Mouse (Mus musculus) embryonic stem cell, embryonic (primary cell): ENCODE data around the gene Sept11.

Experiments used
- CTCF ChIA-PET, 4 experiments: fragments of 300-600 bp in 2 of 4; fragments of 350-600 bp in 2 of 4; sonication (Branson Sonifier 250); formaldehyde crosslinking; loops; one replicate each; lab custom pipeline; 2022; ENCODE audit warnings: inconsistent platforms in 2 of 4; lab: Charles Lee
- POLR2A ChIA-PET, 4 experiments: fragments of 300-600 bp in 2 of 4; fragments of 350-600 bp in 2 of 4; sonication (Branson Sonifier 250); formaldehyde crosslinking; loops; one replicate each; lab custom pipeline; 2022; ENCODE audit warnings: antibody characterized with exemption in 4 of 4, inconsistent platforms in 1 of 4; lab: Charles Lee

The Sept11 gene

DNA sequence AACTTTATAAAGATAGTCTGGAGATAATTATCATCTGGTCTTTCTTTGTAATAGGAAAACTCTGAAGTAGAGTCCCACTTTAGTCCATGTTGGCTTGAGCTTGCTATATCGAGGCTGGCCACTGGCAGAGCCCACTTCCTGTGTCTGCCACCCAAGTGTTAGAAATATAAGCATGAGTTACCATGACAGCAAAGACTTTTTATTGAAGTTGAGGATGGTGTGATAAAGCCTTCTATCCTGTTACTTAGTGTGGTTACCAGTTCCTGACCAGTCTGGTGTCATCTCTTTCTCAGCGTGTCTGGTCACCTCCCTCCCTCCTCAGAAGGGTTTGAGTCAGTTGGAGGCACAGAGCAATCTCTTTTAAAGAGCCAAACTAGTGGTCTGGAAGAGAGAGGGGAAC lies 16.3 kb downstream of the Sept11 start:
- ChIA-PET CTCF (no interaction called here), POLR2A (interaction anchor here in 2 of 4 experiments (2.0 to 2.9 kb wide), 3 partner anchors 9 to 17 kb away, joined by 5 to 7 read pairs (median 6); partner anchors contain the start of gene Sept11 (in 1 of the 2))

DNA sequence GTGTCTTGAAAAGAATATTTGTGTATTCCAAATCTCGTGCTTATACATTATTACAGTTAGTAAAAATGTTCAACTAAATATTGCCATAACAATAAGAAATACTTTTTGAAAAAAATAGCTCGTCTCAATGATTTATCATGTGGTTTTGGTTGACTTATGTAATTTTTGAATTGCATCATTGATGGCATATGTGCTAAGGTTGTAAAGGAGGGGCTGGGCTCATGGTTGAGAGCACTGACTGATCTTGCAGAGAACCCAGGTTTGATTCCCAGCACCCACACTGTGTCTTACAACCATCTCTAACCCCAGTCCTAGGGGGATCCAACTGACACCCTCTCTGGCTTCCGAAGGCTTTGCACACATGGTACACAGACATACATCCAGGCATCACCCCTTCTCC lies 19.1 kb downstream of the Sept11 start:
- POLR2A ChIA-PET = interaction anchor here in 2 of 4 experiments (0.7 to 2.1 kb wide), 9 partner anchors 10 to 101 kb away, joined by 3 to 8 read pairs (median 5); partner anchors contain the start of gene Sept11 (in 2 of the 2)
- CTCF ChIA-PET = no interaction called here

DNA sequence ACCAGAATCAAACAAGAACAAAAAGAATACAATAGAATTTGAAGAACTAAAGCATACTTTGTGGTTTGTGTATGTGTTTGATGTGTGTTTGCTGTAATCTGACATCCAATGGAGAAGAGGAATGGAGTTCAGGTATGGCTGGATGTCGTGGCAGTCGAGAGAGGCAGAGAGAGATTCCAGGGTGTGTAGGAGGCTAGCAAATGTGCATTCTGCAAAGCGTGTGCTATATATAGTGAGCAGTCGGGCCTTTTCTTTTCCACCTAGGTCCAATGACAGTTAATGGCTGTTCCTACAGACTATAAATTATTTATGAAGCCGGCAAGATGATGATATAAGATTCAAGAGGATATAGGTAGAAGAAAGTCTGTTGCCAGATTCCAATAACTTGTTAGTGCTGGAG lies 20.3 kb downstream of the Sept11 start:
- ChIA-PET CTCF (no interaction called here), POLR2A (interaction anchor here in 1 of 4 experiments (0.8 to 1.9 kb wide), 3 partner anchors 9 to 13 kb away, joined by 3 to 6 read pairs (median 5); no protein-coding TSS in a partner anchor)

DNA sequence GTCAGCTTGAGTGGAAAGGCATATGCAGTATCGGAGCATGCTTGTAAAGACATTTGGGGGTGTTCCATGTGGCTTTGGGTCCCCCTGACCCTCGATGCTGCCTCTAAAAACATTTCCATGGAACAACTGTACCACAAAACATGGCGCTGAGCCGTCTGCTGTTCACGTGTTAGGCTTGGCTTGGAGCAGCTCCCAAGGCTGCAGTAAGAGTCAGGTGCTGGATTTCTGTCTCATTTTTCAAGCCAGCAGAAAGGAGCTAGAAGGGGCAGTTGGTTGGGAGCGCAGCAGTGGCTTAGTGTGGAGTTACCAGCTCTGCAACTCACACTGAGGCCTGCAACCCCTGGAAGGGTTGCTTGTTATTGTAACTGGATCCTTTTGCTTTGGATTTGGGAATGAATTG lies 21.3 kb downstream of the Sept11 start:
- CTCF ChIA-PET = interaction anchor here in 1 of 4 experiments (0.6 kb wide), 1 partner anchor 145 kb away, joined by 23 read pairs; no protein-coding TSS in a partner anchor
- POLR2A ChIA-PET = interaction anchor here in 2 of 4 experiments (0.6 to 1.5 kb wide), 5 partner anchors 9 to 22 kb away, joined by 3 to 8 read pairs (median 5); partner anchors contain the start of gene Sept11 (in 2 of the 2)

DNA sequence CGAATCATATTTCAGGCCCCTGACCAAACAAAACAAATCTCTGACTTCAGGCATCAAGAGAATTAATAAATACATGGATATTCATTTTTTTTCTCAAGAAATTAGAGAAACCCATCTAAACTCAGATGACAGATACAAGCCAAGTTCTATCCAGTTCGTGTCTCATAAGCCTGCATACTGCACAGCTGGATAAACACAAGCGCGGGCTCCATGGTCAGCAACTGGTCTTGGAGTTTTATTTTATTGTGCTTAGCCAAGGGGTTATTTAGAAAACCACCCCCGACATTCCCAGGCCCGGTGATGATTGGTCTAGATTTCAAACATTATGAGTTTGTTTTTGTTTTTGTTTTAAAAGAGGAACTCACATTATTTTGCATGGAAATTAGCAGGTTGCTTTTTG lies 21.8 kb downstream of the Sept11 start:
- POLR2A ChIA-PET = interaction anchor here in 2 of 4 experiments (0.9 to 3.9 kb wide), 5 partner anchors 9 to 22 kb away, joined by 3 to 20 read pairs (median 5); partner anchors contain the start of gene Sept11 (in 2 of the 2)
- CTCF ChIA-PET = interaction anchor here in 1 of 4 experiments (0.6 kb wide), 1 partner anchor 146 kb away, joined by 23 read pairs; no protein-coding TSS in a partner anchor

DNA sequence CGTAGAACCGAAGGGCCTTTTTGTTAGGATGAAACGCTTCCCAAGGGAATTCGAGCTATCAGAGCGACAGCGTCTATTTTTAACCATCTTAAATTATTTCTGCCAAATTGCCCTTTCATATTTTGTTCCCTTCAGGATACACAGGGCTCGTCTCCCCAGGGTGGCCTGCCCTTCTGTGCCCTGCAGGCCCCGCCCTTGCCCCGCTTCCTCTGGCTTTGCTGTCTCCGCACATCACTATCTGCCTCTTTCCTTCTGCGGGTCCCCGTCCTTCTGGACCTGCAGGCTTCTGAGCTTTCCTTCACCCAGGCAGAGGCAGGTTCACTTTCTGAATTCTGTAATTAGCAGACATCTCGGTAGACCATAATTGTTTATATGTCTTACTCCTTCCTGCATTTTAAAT lies 22.6 kb downstream of the Sept11 start:
- POLR2A ChIA-PET = interaction anchor here in 2 of 4 experiments (0.6 to 3.9 kb wide), 9 partner anchors 11 to 82 kb away, joined by 3 to 20 read pairs (median 5); partner anchors contain the start of gene Sept11 (in 2 of the 2)
- CTCF ChIA-PET = no interaction called here

DNA sequence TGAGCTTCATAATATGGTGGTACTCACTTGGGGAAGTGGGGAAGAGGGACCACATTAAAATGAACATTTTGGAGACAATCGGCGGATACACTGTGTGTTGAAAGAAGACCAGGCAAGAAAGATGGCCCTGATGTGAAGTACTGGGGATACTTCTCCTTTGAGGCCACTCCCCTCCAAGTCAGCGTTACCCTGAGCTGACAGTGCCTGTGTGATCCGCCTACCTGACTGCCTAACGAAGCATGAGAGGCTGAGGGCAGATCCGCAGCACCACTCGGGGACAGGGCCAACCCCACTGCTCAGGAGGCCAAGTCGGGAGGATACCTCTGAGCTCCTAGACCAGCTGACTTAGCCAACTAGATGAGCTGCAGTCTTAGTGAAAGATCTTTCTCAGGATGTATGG lies 24.4 kb downstream of the Sept11 start:
- ChIA-PET POLR2A (interaction anchor here in 3 of 4 experiments (0.9 to 3.9 kb wide), 10 partner anchors 9 to 150 kb away, joined by 3 to 20 read pairs (median 4); partner anchors contain the start of gene Sept11 (in 2 of the 3)), CTCF (no interaction called here)

DNA sequence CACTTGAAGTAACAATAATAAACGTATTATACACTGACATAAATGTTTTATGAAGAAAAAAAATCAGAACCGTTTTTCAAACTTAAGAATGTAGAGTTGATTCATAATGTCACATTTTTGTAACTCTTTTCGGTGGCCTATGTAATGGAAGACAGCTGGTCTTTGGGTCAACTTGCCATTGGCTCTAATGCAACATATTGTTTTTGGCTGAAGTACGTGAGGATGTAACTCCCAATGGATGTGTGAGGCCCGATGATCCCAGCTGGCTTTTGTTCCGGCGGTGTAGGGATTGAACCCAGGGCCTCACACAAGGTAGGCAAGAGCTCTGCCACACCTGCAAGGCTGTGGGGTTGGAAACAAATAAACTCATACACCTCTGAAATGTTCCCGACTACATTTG lies 28.4 kb downstream of the Sept11 start:
- CTCF ChIA-PET = no interaction called here
- POLR2A ChIA-PET = interaction anchor here in 2 of 4 experiments (0.8 to 3.3 kb wide), 11 partner anchors 8 to 102 kb away, joined by 3 to 16 read pairs (median 4); partner anchors contain the start of gene Sept11 (in 1 of the 2)

DNA sequence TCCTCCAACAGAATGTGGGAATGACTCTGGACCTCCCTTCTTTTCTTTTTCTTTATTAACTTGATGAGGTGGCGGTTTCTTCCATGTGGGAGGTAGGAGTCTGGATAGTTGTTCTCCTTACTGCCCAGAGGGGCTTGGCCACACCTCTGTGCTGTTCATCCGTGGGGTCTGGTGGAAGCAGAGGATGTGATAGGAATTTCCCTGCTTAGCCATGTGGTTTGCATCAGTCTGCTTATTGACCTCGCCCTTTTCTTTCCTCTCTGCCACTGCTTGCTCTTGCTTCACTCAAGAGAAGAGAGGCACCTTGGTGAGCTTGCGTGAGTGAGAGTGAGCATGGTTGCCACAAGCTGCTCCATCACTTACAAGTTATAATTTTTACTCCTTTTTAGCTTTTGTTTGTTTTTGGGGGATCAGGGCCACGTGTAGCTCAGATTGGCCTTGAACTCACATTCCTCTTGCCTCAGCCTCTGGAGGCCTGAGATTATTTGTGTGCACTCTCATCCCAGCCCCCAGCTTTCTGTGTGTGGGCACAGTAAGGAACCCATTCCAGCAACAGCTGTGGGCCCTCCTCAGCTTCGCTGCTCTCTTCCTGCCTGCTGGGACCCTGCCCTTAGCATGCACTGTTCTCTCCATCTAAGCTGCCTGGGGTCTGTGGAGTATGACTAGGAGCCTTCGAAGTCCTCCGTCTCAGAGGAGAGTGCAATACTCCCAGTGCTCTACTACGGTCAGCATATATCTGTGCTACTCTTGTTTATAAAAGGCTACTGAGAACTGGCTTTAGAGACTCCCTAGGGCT lies 31.0 kb downstream of the Sept11 start:
- ChIA-PET CTCF (no interaction called here), POLR2A (interaction anchor here in 2 of 4 experiments (0.7 to 3.3 kb wide), 7 partner anchors 10 to 327 kb away, joined by 3 to 16 read pairs (median 3); partner anchors contain the start of gene Sept11 (in 1 of the 2))

DNA sequence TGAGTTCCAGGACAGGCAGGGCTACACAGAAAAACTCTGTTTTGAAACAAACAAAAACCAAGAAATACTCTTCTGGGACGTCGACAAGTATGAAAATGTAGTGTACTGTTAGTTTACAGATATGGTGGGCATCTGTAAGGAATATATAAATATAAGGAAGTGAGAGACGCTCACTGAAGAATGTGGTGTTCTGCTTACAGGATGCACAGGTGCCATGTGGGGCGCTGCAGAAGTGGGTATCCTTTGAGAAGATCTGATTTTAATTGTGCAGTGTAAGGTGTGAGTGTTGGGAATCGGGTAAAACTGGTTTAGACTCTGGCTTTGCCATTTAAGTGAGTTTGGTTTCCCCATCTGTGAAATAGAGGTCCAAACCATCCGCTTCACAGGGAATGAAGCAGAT lies 32.1 kb downstream of the Sept11 start:
- ChIA-PET CTCF (no interaction called here), POLR2A (interaction anchor here in 1 of 4 experiments (3.0 kb wide), 1 partner anchor 32 kb away, joined by 27 read pairs; the partner anchor contains the start of gene Sept11)

DNA sequence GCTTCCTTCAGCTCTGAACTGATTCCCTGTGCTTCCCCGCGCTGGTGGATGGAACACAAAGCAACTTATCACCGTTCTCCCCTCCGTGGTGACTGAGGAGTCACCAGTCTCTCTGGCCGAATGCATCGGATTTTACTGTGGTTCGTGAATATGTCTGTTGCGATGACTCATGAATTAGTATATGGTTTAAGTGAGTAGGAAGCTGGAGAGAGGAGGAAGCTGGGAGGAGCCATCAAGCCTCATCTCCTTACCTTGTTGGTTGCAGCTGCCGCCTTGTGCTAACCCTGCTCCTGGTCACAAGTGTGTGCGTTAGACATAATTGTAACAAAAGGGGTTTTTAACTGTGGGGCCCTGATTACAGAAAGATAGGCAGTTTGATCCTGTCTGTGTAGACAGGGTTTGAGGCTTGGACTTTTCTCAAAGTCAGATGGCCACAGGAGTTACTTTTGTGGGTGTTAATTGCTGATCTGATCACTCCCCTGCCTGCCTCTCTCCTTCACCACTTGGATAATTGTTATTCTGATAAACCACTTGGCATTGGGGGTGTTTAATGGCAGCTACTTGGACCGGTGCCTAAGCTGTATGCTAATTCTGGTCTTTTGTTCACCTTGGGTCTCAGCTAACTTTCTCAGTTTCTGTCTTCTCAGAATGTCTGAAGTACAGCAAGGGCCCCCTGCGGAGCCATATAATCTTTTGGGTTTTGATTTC lies 33.1 kb downstream of the Sept11 start:
- POLR2A ChIA-PET = interaction anchor here (0.5 to 3.1 kb wide), 48 partner anchors 8 to 201 kb away, joined by 3 to 39 read pairs (median 5); partner anchors contain the start of genes Sept11 (in 3 of the 4), Ccng2 (in 1 of the 4) and Sowahb (in 1 of the 4)
- CTCF ChIA-PET = interaction anchor here in 3 of 4 experiments (0.6 to 1.3 kb wide), 3 partner anchors 28 to 867 kb away, joined by 3 read pairs; no protein-coding TSS in a partner anchor

DNA sequence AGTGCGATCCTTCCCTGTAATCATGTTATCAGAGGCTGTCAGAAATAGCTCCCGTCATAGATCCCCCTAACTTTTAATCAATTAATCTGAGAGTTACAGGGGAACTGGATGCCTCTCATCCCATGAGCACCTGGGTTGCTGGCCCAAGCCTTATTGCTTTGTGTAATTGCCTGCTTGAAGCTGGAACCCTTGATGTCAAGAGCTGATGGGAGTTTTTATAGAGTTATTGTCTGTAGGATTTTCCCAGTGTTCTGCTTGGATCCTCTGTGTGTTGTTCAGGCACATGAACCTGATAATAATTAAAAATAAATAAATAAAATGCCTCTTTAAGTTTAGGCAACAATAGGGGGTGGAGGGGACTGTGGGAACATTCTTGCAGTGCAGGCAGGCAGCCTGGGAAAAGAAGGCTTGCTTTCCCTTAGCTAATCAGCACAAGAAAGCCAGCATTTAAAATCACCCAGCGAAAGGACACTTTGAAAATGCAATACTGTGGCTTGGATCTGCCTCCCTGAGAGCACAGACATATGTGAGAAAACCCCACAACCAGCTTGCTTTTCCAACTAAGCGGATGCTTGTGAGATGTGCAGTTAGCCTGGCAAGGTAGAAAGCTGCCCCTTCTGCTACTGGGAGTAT lies 33.8 kb downstream of the Sept11 start:
- POLR2A ChIA-PET = interaction anchor here (0.5 to 3.1 kb wide), 54 partner anchors 9 to 202 kb away, joined by 3 to 39 read pairs (median 5); partner anchors contain the start of genes Sept11 (in 3 of the 4), Ccng2 (in 1 of the 4) and Sowahb (in 1 of the 4)
- CTCF ChIA-PET = interaction anchor here in 3 of 4 experiments (0.5 to 1.3 kb wide), 4 partner anchors 27 to 297 kb away, joined by 3 read pairs; no protein-coding TSS in a partner anchor

DNA sequence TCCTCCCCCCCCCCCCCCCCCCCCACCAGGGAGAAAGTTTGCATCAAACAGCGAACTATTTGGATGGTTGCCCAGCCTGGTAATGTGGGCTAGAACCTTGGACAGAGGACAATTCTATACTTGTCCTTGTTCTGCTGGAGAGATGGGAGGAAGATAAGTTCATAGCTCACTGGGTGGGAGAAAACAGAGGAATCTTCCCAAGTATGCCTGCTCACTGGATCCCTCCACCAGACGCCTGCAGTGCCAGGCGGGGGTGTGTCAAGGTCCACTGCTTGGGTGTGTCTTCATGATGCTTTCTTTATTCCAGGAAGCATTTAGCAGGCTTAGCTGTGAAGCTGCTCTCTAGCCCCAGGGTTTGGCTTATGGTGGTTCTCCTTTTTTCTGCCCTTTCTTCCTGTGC lies 34.5 kb downstream of the Sept11 start:
- POLR2A ChIA-PET = interaction anchor here (0.6 to 3.1 kb wide), 45 partner anchors 8 to 1117 kb away, joined by 3 to 39 read pairs (median 5); partner anchors contain the start of genes Sept11 (in 3 of the 4), Ccng2 (in 1 of the 4), G3bp2 (in 1 of the 4) and Shroom3 (in 1 of the 4)

DNA sequence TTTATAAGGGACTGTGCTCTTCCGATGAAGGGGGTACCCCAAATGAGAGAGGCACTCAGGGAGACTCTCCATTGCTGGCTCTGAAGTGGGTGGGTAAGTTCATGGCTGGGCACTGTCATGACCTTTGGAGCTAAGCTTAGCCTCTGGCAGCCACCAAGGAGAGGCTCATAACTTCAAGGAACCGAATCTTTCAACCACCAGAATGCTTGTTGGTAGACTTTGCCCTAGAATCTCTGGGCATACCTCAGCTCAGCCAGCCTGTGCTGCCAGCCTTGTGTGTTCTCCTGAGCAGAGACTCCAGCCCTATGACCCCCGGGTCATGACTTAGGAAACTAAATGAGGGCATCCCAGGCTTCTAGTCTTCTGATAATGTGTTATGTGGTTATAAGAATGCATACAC lies 35.5 kb downstream of the Sept11 start:
- ChIA-PET CTCF (no interaction called here), POLR2A (interaction anchor here in 2 of 4 experiments (0.5 to 3.1 kb wide), 4 partner anchors 10 to 397 kb away, joined by 3 to 20 read pairs (median 6); no protein-coding TSS in a partner anchor)

More for the DNA sequence above, 34.5 kb downstream of the Sept11 start:
- CTCF ChIA-PET = interaction anchor here in 2 of 4 experiments (1.0 to 1.3 kb wide), 2 partner anchors 27 to 29 kb away, joined by 3 read pairs; no protein-coding TSS in a partner anchor

DNA sequence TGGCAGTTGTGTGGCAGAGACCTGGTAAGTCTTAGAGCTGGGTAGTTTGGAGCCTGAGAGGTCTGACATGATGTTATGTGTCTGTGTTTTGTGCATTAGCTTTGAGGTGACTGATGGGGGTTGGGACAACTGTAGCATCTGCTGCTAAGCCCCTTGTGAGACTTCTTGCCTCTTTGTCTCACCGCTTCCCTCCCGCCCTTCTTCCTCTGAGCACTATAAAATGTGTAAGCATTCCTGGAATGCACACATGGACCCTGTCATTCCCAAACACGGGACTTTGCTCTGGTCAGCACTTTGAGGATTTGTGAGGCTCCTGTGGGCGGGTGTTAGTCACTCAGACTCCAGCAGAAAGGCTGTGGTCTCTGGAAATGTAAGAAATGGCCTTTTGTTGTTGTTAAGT lies 36.7 kb downstream of the Sept11 start:
- POLR2A ChIA-PET = interaction anchor here (0.6 to 2.6 kb wide), 10 partner anchors 8 to 794 kb away, joined by 3 to 8 read pairs (median 3); partner anchors contain the start of gene Sept11 (in 2 of the 4)

DNA sequence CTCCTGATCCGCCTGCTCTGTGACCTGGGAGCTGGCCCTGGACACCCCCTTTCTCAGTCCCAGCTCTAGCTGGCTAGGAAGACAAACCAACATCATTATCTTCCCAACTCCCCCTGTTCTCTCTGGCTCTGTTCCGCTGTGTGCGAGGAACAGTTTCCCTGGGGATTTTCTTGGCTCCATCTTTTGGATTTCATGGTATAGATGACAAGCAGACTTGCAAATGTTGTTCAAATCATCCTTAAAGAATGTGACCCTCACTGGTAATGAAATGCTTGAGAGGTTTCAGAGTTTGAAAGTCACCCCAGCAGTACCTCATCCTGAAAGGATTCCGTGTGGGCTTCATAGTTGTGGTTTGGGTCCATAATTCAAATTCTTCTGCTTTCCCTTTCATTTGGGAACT lies 38.2 kb downstream of the Sept11 start:
- CTCF ChIA-PET = no interaction called here
- POLR2A ChIA-PET = interaction anchor here in 3 of 4 experiments (1.1 to 2.8 kb wide), 7 partner anchors 11 to 126 kb away, joined by 3 to 10 read pairs (median 6); partner anchors contain the start of gene Sept11 (in 1 of the 3)

More for the DNA sequence above, 36.7 kb downstream of the Sept11 start:
- CTCF ChIA-PET = interaction anchor here in 1 of 4 experiments (0.7 kb wide), 1 partner anchor 18 kb away, joined by 4 read pairs; no protein-coding TSS in a partner anchor
